Mouse (Mus musculus): ENCODE data around the gene Usp50. TPM values are rescaled to one million over a fixed set of nuclear protein-coding genes. Genes with fewer than 3 reads are reported as not detected.

The Usp50 gene
- polyA plus RNA-seq, 1 experiment from 2014 or later: 1.6 TPM

DNA sequence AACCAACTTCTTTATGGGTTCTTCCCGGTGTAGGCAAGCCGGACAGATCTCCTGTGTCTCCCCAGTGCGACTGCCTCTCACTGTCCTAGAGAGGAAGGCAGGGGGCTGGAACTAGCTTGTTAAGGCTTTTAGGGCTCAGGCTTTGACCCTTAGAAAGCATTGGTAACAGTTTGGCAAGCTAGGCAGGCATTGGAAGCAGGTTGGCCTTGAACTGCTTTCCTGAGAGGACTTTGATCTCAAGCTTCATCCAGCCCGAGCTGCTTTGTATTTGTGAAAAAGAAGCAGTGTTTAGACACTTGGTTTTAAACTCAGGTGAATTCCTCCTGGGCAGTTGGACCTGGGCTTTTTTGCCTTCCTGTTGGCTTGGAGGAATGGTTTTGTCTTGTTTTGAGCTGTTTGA, 4.5 kb downstream of the Usp50 start:
- ATAC-seq (0 out of 2 replicates have a peak, but pooled peaks have one; percentile 27), DNase-seq (no peak)
- Histone ChIP-seq H3K36me3 (replicated peaks; ENCODE audit: insufficient read depth, low read length) (no peaks in the 10 kb centered on the region), H3K4me2 (ENCODE audit: low read depth, low read length) (no peak overlapping the region), H3K27ac (ENCODE audit: low read depth) (no peak overlapping the region), H3K9ac (replicated peaks) (no peak overlapping the region), H3K27me3 (ENCODE audit: insufficient read depth, low read length) (no peaks in the 10 kb centered on the region), H3K4me1 (ENCODE audit: insufficient read depth) (no peaks in the 10 kb centered on the region), H3K9me3 (ENCODE audit: low read length) (no peaks in the 10 kb centered on the region), H3K4me3 (ENCODE audit: low read depth, low read length) (no peak overlapping the region)
- no peak for TF ChIP-seq EP300 (IDR thresholded peaks at IDR 0.05; ENCODE audit: low read depth)
- TF ChIP-seq CTCF (IDR thresholded peaks at IDR 0.05; ENCODE audit: low read depth): no peak
- 67% methylated on average over 4 of the region's 4 CpGs for WGBS (ENCODE audit: insufficient replicate concordance)

DNA sequence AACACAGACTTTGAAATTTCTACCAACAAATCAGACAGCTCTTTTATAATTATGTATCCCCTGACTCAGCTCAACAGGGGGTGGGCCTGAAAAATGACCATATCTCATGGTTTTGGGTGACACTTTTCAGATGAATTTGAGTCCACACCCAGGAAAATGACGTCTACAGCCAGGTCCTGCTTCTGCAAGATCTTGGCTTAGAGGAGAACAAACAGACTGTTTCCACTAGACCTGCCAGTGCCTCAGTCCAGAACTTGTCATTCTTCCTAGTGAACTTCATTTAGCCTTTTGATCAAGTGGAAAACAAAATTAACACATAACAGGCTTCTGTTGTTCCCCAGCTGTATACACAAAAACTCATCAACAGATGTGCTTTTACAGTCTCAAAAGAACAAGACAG, 6.9 kb downstream of the Usp50 start:
- no peaks in the 10 kb centered on the region for H3K27me3 ChIP-seq (ENCODE audit: insufficient read depth, low read length)
- WGBS (ENCODE audit: insufficient replicate concordance): 35% methylated on average over 1 of the region's 1 CpGs

DNA sequence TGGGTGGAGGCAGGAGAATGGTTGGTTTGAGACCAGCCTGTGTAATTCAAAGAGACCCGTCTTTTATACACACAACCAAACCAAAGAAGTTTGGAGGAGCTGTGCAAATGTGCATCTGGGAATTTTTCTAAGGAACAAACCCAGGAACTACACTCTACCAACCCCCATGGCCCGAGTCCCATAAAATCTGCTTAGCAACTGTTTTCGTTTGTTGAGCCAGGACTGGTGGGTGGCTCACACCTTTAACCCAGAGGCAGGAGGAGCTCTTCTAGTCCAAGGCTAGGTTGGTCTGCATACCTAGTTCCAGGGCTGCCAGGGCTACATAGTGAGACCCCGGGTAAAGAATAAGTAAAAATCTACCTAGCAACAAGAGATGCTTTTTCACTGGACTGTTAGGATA, 7.3 kb downstream of the Usp50 start:
- whole genome bisulfite sequencing (ENCODE audit: insufficient replicate concordance): 56% methylated on average over 4 of the region's 4 CpGs
- no peak for ATAC-seq
- Histone ChIP-seq H3K4me2 (ENCODE audit: low read depth, low read length) (no peak overlapping the region), H3K27ac (ENCODE audit: low read depth) (no peak overlapping the region), H3K4me1 (ENCODE audit: insufficient read depth) (no peaks in the 10 kb centered on the region), H3K9ac (replicated peaks) (no peak overlapping the region), H3K36me3 (replicated peaks; ENCODE audit: insufficient read depth, low read length) (no peaks in the 10 kb centered on the region), H3K4me3 (ENCODE audit: low read depth, low read length) (no peak overlapping the region), H3K9me3 (ENCODE audit: low read length) (no peaks in the 10 kb centered on the region), H3K27me3 (ENCODE audit: insufficient read depth, low read length) (no peaks in the 10 kb centered on the region)
- no peak for DNase-seq
- TF ChIP-seq CTCF (IDR thresholded peaks at IDR 0.05; ENCODE audit: low read depth) (no peak), EP300 (IDR thresholded peaks at IDR 0.05; ENCODE audit: low read depth) (no peak)

More for the DNA sequence above, 6.9 kb downstream of the Usp50 start:
- H3K9ac ChIP-seq (replicated peaks): no peak overlapping the region
- no peak for ATAC-seq
- H3K27ac ChIP-seq (ENCODE audit: low read depth): no peak overlapping the region
- no peaks in the 10 kb centered on the region for H3K36me3 ChIP-seq (replicated peaks; ENCODE audit: insufficient read depth, low read length)
- no peaks in the 10 kb centered on the region for H3K4me1 ChIP-seq (ENCODE audit: insufficient read depth)
- H3K4me2 ChIP-seq (ENCODE audit: low read depth, low read length): no peak overlapping the region
- H3K4me3 ChIP-seq (ENCODE audit: low read depth, low read length): no peak overlapping the region
- TF ChIP-seq CTCF (IDR thresholded peaks at IDR 0.05; ENCODE audit: low read depth) (no peak), EP300 (IDR thresholded peaks at IDR 0.05; ENCODE audit: low read depth) (no peak)
- DNase-seq: no peak
- no peaks in the 10 kb centered on the region for H3K9me3 ChIP-seq (ENCODE audit: low read length)

DNA sequence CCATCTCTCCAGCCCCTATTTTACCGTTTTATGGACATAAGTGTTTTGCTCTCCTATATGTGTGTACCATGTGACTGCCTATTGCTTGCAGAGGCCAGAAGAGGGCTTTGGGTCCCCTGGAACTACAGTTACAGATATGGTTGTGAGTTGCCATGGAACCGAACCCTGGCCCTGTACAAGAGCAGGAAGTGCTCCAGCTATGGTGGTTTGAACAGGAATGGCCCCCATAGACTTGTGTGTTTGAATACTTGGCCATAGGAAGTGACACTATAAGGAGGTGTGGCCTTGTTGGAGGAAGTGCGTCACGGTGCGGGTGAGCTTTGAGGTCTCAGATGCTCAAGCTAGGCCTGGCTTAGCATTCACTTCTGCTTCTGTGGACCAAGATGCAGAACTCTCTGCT, 11.1 kb downstream of the Usp50 start:
- no peaks in the 10 kb centered on the region for H3K36me3 ChIP-seq (replicated peaks; ENCODE audit: insufficient read depth, low read length)

DNA sequence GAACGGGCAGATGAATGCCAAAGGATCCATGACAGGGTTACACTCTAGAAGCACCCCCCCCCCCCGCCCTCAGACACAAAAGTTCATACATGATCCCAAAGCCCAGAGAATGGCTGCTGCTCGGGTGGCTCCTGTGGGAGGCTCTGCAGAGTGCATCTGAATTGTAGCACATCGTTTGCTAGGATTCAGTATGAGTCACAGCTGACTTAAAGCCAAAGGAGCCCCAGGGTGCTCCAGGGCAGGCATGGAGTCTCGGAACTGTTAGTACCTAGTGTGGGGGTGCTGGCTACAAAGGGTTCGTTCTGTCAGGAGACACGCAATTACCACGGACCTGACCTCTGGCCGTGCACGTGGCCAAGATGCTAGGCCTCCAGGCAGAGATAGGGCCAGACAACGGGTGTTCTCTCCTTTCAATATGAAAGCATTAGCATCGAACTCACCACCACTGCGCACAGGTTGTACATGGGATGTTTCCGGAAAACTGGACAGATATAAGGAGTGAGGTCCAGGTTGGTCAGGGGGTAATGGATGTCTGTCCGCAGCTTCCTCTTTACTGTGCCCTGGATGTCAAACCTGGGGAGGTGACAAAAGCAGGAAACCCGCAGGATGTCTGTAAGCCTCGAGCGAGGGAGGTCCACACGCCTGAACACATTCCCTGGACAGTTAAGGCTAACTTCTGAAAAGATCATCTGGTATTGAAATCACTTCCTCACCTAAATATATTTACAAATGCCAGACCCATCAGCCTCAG, 13.7 kb downstream of the Usp50 start:
- Histone ChIP-seq H3K4me2 (ENCODE audit: low read depth, low read length) (no peak overlapping the region), H3K9ac (replicated peaks) (no peak overlapping the region), H3K9me3 (ENCODE audit: low read length) (no peaks in the 10 kb centered on the region), H3K27me3 (ENCODE audit: insufficient read depth, low read length) (no peaks in the 10 kb centered on the region), H3K36me3 (replicated peaks; ENCODE audit: insufficient read depth, low read length) (no peaks in the 10 kb centered on the region), H3K4me3 (ENCODE audit: low read depth, low read length) (no peak overlapping the region), H3K4me1 (ENCODE audit: insufficient read depth) (no peaks in the 10 kb centered on the region), H3K27ac (ENCODE audit: low read depth) (no peak overlapping the region)
- 55% methylated on average over 19 of the region's 19 CpGs for WGBS (ENCODE audit: insufficient replicate concordance)
- no peak for ATAC-seq
- no peak for DNase-seq
- TF ChIP-seq CTCF (IDR thresholded peaks at IDR 0.05; ENCODE audit: low read depth): no peak
- no peak for TF ChIP-seq EP300 (IDR thresholded peaks at IDR 0.05; ENCODE audit: low read depth)

More for the DNA sequence above, 11.1 kb downstream of the Usp50 start:
- Histone ChIP-seq H3K4me3 (ENCODE audit: low read depth, low read length) (no peak overlapping the region), H3K9ac (replicated peaks) (no peak overlapping the region), H3K27ac (ENCODE audit: low read depth) (no peak overlapping the region), H3K4me1 (ENCODE audit: insufficient read depth) (no peaks in the 10 kb centered on the region), H3K9me3 (ENCODE audit: low read length) (no peaks in the 10 kb centered on the region), H3K4me2 (ENCODE audit: low read depth, low read length) (no peak overlapping the region), H3K27me3 (ENCODE audit: insufficient read depth, low read length) (no peaks in the 10 kb centered on the region)
- no peak for TF ChIP-seq CTCF (IDR thresholded peaks at IDR 0.05; ENCODE audit: low read depth)
- TF ChIP-seq EP300 (IDR thresholded peaks at IDR 0.05; ENCODE audit: low read depth): no peak
- DNase-seq: no peak
- WGBS (ENCODE audit: insufficient replicate concordance): 69% methylated on average over 5 of the region's 5 CpGs
- no peak for ATAC-seq

DNA sequence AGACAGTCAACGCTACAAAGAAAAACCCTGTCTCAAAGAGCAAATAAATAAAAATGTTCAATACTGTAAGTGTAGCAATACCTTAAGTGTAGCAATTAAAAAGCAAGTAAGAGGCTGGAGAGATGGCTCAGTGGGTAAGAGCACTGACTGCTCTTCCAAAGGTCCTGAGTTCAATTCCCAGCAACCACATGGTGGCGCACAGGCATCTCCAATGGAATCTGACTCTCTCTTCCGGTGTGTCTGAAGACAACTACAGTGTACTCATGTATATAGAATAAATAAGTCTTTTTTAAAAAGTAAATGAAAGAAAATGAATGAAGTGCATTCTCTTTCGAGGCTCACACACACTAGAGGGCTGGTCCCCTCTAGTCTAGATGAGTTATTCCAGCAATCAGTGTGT, 15.1 kb downstream of the Usp50 start:
- Histone ChIP-seq H3K36me3 (replicated peaks; ENCODE audit: insufficient read depth, low read length) (no peaks in the 10 kb centered on the region), H3K4me2 (ENCODE audit: low read depth, low read length) (no peak overlapping the region), H3K4me3 (ENCODE audit: low read depth, low read length) (no peak overlapping the region), H3K9ac (replicated peaks) (no peak overlapping the region), H3K27me3 (ENCODE audit: insufficient read depth, low read length) (no peaks in the 10 kb centered on the region), H3K9me3 (ENCODE audit: low read length) (no peaks in the 10 kb centered on the region), H3K27ac (ENCODE audit: low read depth) (no peak overlapping the region), H3K4me1 (ENCODE audit: insufficient read depth) (no peaks in the 10 kb centered on the region)
- DNase-seq: no peak
- WGBS (ENCODE audit: insufficient replicate concordance): 69% methylated on average over 4 of the region's 4 CpGs
- no peak for ATAC-seq
- TF ChIP-seq CTCF (IDR thresholded peaks at IDR 0.05; ENCODE audit: low read depth) (peak; percentile 40), EP300 (IDR thresholded peaks at IDR 0.05; ENCODE audit: low read depth) (no peak)

All from liver, postnatal 0 days (tissue).